Mouse (Mus musculus) G1E (cell line): ENCODE results near the gene Defb23.

ENCODE experiments used
- CTCF ChIP-seq: IDR thresholded peaks from 2 replicates; pipeline ENCODE4 v1.5.1; 2012; ENCODE audit warnings: low read depth, low read length, inconsistent platforms, mixed read lengths
- GATA1 ChIP-seq: IDR thresholded peaks from 2 replicates; pipeline ENCODE4 v1.6.1; 2012; ENCODE audit warnings: borderline replicate concordance, low read length, inconsistent platforms, mixed read lengths
- GATA2 ChIP-seq: IDR thresholded peaks from 2 replicates; pipeline ENCODE4 v1.6.1; 2012; ENCODE audit warnings: low read depth, low read length, inconsistent platforms, borderline replicate concordance
- POLR2AphosphoS5 ChIP-seq: IDR thresholded peaks from 2 replicates; pipeline ENCODE4 v1.6.1; 2012; ENCODE audit warnings: low read depth, low read length, inconsistent platforms; ENCODE audit not compliant: insufficient replicate concordance
- TAL1 ChIP-seq: conservative IDR thresholded peaks from 2 replicates; pipeline ENCODE4 v1.6.1; 2012; ENCODE audit warnings: low read depth, low read length, inconsistent platforms, mixed read lengths

DNA sequence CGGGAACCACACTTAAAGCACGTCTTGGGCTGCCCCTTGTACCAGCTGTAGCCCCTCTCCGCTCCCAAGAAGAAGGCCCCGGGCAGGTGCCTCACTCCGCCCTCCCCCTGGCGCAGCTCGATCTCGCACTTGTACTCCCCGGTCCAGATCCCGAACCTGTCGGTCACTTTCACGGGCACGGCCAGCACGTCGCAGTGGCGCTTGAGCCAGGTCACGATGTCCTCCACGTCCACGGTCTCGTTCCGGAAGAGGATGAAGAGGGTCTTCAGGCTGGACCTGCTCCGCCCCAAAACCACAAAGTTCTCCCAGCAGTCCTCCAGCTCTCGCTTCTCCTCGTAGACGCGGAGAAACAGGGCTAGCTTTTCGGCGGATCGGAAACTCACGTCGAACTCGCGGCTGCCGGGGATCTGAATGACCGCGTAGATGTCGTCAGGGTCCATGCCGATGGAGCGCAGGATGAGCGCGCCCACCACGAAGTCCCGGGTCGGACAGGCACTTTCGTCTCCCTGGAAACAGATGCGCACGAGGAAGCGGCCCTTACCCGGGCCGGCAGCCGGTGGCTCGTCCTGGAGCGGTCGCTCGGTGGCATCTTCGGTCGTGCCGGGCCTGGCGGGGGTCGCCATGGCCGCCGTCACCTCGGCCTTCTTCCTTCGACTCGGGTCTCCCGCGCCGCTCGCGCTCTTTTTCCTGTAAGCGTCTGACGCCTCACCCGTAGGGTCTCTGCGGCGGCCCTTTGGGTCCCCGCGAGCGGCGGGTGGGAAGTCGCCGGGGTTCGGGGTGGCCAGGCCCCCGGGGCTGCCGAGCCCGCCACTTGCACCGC is 50.4 kb downstream of the Defb23 start:
- TF ChIP-seq CTCF, result no peak
- no peak for TF ChIP-seq POLR2AphosphoS5
- TF ChIP-seq GATA2, result no peak
- TF ChIP-seq GATA1, result no peak
- no peak for TF ChIP-seq TAL1
